Mouse (Mus musculus): ENCODE data around the gene Eif2s1. TPM values are rescaled to one million over a fixed set of nuclear protein-coding genes. Genes with fewer than 3 reads are reported as not detected.

The Eif2s1 gene
- polyA plus RNA-seq, 1 experiment from 2014 or later = 142 TPM

- 82% methylated on average over 6 of the region's 6 CpGs for WGBS
- no peak for ATAC-seq
- Histone ChIP-seq H3K27me3 (ENCODE audit: control insufficient read depth, insufficient read depth, low read depth, low read length) (peaks cover 36% of the 10 kb centered on the region), H3K4me3 (ENCODE audit: low read depth, low read length) (no peak overlapping the region), H3K9ac (ENCODE audit: low read depth, low read length) (no peak overlapping the region), H3K27ac (ENCODE audit: low read length) (no peak overlapping the region), H3K4me2 (ENCODE audit: low read length) (no peak overlapping the region), H3K9me3 (replicated peaks; ENCODE audit: control insufficient read depth, low read length, poor library complexity, severe bottlenecking) (no peaks in the 10 kb centered on the region), H3K4me1 (ENCODE audit: control insufficient read depth, insufficient read depth, low read length) (peaks cover 12% of the 10 kb centered on the region), H3K36me3 (ENCODE audit: control insufficient read depth, insufficient read depth, low read length) (no peaks in the 10 kb centered on the region)
Measured at GRCm38 (mm10) chr12:78908081-78908605, 46.5 kb downstream of the Eif2s1 start.

GRCm38 (mm10) chr12:78910684-78911461, 49.3 kb downstream of the Eif2s1 start:
- Histone ChIP-seq H3K9ac (ENCODE audit: low read depth, low read length) (no peak overlapping the region), H3K36me3 (ENCODE audit: control insufficient read depth, insufficient read depth, low read length) (no peaks in the 10 kb centered on the region), H3K4me3 (ENCODE audit: low read depth, low read length) (peak overlapping the region; percentile 31; the same call in 1 of the 2 replicates), H3K27me3 (ENCODE audit: control insufficient read depth, insufficient read depth, low read depth, low read length) (peaks cover 42% of the 10 kb centered on the region), H3K4me1 (ENCODE audit: control insufficient read depth, insufficient read depth, low read length) (peaks cover 12% of the 10 kb centered on the region), H3K27ac (ENCODE audit: low read length) (no peak overlapping the region), H3K9me3 (replicated peaks; ENCODE audit: control insufficient read depth, low read length, poor library complexity, severe bottlenecking) (no peaks in the 10 kb centered on the region), H3K4me2 (ENCODE audit: low read length) (peak overlapping the region; percentile 61)
- ATAC-seq = no peak
- 15% methylated on average over 16 of the region's 16 CpGs for whole genome bisulfite sequencing

- Histone ChIP-seq H3K4me2 (ENCODE audit: low read length) (peak overlapping the region; percentile 61), H3K27me3 (ENCODE audit: control insufficient read depth, insufficient read depth, low read depth, low read length) (peaks cover 42% of the 10 kb centered on the region), H3K9me3 (replicated peaks; ENCODE audit: control insufficient read depth, low read length, poor library complexity, severe bottlenecking) (no peaks in the 10 kb centered on the region), H3K4me3 (ENCODE audit: low read depth, low read length) (peak overlapping the region; percentile 31), H3K36me3 (ENCODE audit: control insufficient read depth, insufficient read depth, low read length) (no peaks in the 10 kb centered on the region), H3K9ac (ENCODE audit: low read depth, low read length) (peak overlapping the region; percentile 8; the same call in 1 of the 2 replicates), H3K27ac (ENCODE audit: low read length) (no peak overlapping the region), H3K4me1 (ENCODE audit: control insufficient read depth, insufficient read depth, low read length) (peaks cover 12% of the 10 kb centered on the region)
- WGBS = 1% methylated on average over 37 of the region's 37 CpGs
- ATAC-seq = peak; percentile 29; the same call in 1 of the 2 replicates
Measured at GRCm38 (mm10) chr12:78911707-78912417, 50.2 kb downstream of the Eif2s1 start.

GRCm38 (mm10) chr12:78914458-78914857, 52.8 kb downstream of the Eif2s1 start:
- no peak overlapping the region for H3K4me2 ChIP-seq (ENCODE audit: low read length)
- H3K27ac ChIP-seq (ENCODE audit: low read length) = no peak overlapping the region
- WGBS = 91% methylated on average over 4 of the region's 4 CpGs
- no peak for ATAC-seq
- H3K9ac ChIP-seq (ENCODE audit: low read depth, low read length) = no peak overlapping the region
- no peaks in the 10 kb centered on the region for H3K9me3 ChIP-seq (replicated peaks; ENCODE audit: control insufficient read depth, low read length, poor library complexity, severe bottlenecking)
- peaks cover 33% of the 10 kb centered on the region for H3K27me3 ChIP-seq (ENCODE audit: control insufficient read depth, insufficient read depth, low read depth, low read length)
- H3K36me3 ChIP-seq (ENCODE audit: control insufficient read depth, insufficient read depth, low read length) = no peaks in the 10 kb centered on the region
- peaks cover 10% of the 10 kb centered on the region for H3K4me1 ChIP-seq (ENCODE audit: control insufficient read depth, insufficient read depth, low read length)
- H3K4me3 ChIP-seq (ENCODE audit: low read depth, low read length) = no peak overlapping the region

- no peaks in the 10 kb centered on the region for H3K36me3 ChIP-seq (ENCODE audit: control insufficient read depth, insufficient read depth, low read length)
- ATAC-seq = no peak
- no peak overlapping the region for H3K27ac ChIP-seq (ENCODE audit: low read length)
- H3K4me3 ChIP-seq (ENCODE audit: low read depth, low read length) = no peak overlapping the region
- 79% methylated on average over 3 of the region's 3 CpGs for WGBS
- H3K9ac ChIP-seq (ENCODE audit: low read depth, low read length) = no peak overlapping the region
- H3K4me1 ChIP-seq (ENCODE audit: control insufficient read depth, insufficient read depth, low read length) = peaks cover 10% of the 10 kb centered on the region
- no peak overlapping the region for H3K4me2 ChIP-seq (ENCODE audit: low read length)
- H3K27me3 ChIP-seq (ENCODE audit: control insufficient read depth, insufficient read depth, low read depth, low read length) = peaks cover 23% of the 10 kb centered on the region
- H3K9me3 ChIP-seq (replicated peaks; ENCODE audit: control insufficient read depth, low read length, poor library complexity, severe bottlenecking) = no peaks in the 10 kb centered on the region
Measured at GRCm38 (mm10) chr12:78915561-78915960, 53.9 kb downstream of the Eif2s1 start.

GRCm38 (mm10) chr12:78916278-78916677, 54.7 kb downstream of the Eif2s1 start:
- no peaks in the 10 kb centered on the region for H3K36me3 ChIP-seq (ENCODE audit: control insufficient read depth, insufficient read depth, low read length)
- ATAC-seq = no peak
- H3K4me2 ChIP-seq (ENCODE audit: low read length) = no peak overlapping the region
- H3K4me3 ChIP-seq (ENCODE audit: low read depth, low read length) = no peak overlapping the region
- no peak overlapping the region for H3K9ac ChIP-seq (ENCODE audit: low read depth, low read length)
- peaks cover 16% of the 10 kb centered on the region for H3K27me3 ChIP-seq (ENCODE audit: control insufficient read depth, insufficient read depth, low read depth, low read length)
- H3K9me3 ChIP-seq (replicated peaks; ENCODE audit: control insufficient read depth, low read length, poor library complexity, severe bottlenecking) = no peaks in the 10 kb centered on the region
- WGBS = 70% methylated on average over 3 of the region's 3 CpGs
- H3K27ac ChIP-seq (ENCODE audit: low read length) = no peak overlapping the region
- H3K4me1 ChIP-seq (ENCODE audit: control insufficient read depth, insufficient read depth, low read length) = peaks cover 9% of the 10 kb centered on the region

GRCm38 (mm10) chr12:78918227-78919078, 56.8 kb downstream of the Eif2s1 start:
- peak; percentile 84 for ATAC-seq
- no peaks in the 10 kb centered on the region for H3K4me1 ChIP-seq (ENCODE audit: control insufficient read depth, insufficient read depth, low read length)
- H3K4me2 ChIP-seq (ENCODE audit: low read length) = peak overlapping the region; percentile 42
- peaks cover 4% of the 10 kb centered on the region; the same call in 1 of the 2 replicates for H3K27me3 ChIP-seq (ENCODE audit: control insufficient read depth, insufficient read depth, low read depth, low read length)
- H3K27ac ChIP-seq (ENCODE audit: low read length) = no peak overlapping the region
- 15% methylated on average over 10 of the region's 11 CpGs for WGBS
- H3K4me3 ChIP-seq (ENCODE audit: low read depth, low read length) = no peak overlapping the region
- no peaks in the 10 kb centered on the region for H3K36me3 ChIP-seq (ENCODE audit: control insufficient read depth, insufficient read depth, low read length)
- no peaks in the 10 kb centered on the region for H3K9me3 ChIP-seq (replicated peaks; ENCODE audit: control insufficient read depth, low read length, poor library complexity, severe bottlenecking)
- no peak overlapping the region for H3K9ac ChIP-seq (ENCODE audit: low read depth, low read length)

- H3K4me2 ChIP-seq (ENCODE audit: low read length) = peak overlapping the region; percentile 35
- no peaks in the 10 kb centered on the region for H3K27me3 ChIP-seq (ENCODE audit: control insufficient read depth, insufficient read depth, low read depth, low read length)
- no peak overlapping the region for H3K27ac ChIP-seq (ENCODE audit: low read length)
- WGBS = 37% methylated on average over 16 of the region's 16 CpGs
- no peaks in the 10 kb centered on the region for H3K36me3 ChIP-seq (ENCODE audit: control insufficient read depth, insufficient read depth, low read length)
- no peak overlapping the region for H3K9ac ChIP-seq (ENCODE audit: low read depth, low read length)
- peak; percentile 72 for ATAC-seq
- H3K9me3 ChIP-seq (replicated peaks; ENCODE audit: control insufficient read depth, low read length, poor library complexity, severe bottlenecking) = no peaks in the 10 kb centered on the region
- H3K4me1 ChIP-seq (ENCODE audit: control insufficient read depth, insufficient read depth, low read length) = no peaks in the 10 kb centered on the region
- no peak overlapping the region for H3K4me3 ChIP-seq (ENCODE audit: low read depth, low read length)
Measured at GRCm38 (mm10) chr12:78919079-78919712, 57.6 kb downstream of the Eif2s1 start.
